Mouse (Mus musculus): ENCODE data around the gene Arntl2. TPM values are rescaled to one million over a fixed set of nuclear protein-coding genes. Genes with fewer than 3 reads are reported as not detected.
"Not testable (repeated sequence)": the region's sequence is repeated elsewhere in the genome, so short reads cannot be mapped to it uniquely, and the experiment has no call there.

Gene Arntl2
- polyA plus RNA-seq, 1 experiment from 2014 or later: 2.2 TPM

DNA sequence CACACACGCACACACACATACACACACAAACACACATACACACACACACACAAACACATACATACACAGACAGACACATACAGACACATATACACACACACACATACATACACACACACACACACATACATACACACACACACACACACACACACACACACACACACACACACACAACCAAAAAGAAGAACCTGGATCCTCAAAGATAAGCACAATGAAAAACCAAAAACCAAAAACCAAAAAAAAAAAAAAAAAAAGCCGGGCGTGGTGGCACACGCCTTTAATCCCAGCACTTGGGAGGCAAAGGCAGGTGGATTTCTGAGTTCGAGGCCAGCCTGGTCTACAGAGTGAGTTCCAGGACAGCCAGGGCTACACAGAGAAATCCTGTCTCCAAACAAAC, 68.5 kb downstream of the Arntl2 start:
- H3K9ac ChIP-seq (ENCODE audit: low read length); H3K9me3 ChIP-seq (ENCODE audit: control insufficient read depth, low read length); ATAC-seq (replicated peaks; ENCODE audit: low FRiP score, low TSS enrichment, low read depth); H3K27me3 ChIP-seq (replicated peaks; ENCODE audit: control insufficient read depth, insufficient read depth, low read length); H3K36me3 ChIP-seq (ENCODE audit: control insufficient read depth, insufficient read depth, low read length); DNase-seq (ENCODE audit: low spot score); H3K4me2 ChIP-seq (ENCODE audit: low read length); H3K4me3 ChIP-seq (ENCODE audit: low read depth, low read length); H3K27ac ChIP-seq (ENCODE audit: low read depth); H3K4me1 ChIP-seq (replicated peaks; ENCODE audit: control insufficient read depth, insufficient read depth, low read length): not testable (repeated sequence)
- 92% methylated on average over 4 of the region's 5 CpGs for WGBS

DNA sequence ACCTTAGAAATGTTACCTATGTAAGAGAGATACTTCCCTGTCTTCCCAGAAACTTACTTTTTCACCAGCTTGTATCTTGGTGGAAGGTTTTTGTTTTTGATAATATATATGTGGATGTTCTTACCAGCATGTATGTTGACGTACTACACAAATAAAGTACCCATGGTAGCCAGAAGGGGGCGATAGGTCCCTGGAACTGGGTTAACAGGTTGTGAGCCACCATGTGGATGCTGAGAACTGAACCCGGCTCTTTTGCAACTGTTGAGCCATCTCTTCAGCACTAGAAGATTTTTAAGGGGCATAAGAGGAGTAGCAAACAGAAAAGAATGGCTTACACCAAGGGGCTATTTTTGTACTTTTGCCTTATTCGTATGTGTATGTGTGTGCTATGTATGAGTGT, 69.8 kb downstream of the Arntl2 start:
- no peaks in the 10 kb centered on the region for H3K36me3 ChIP-seq (ENCODE audit: control insufficient read depth, insufficient read depth, low read length)
- no peak overlapping the region for H3K27ac ChIP-seq (ENCODE audit: low read depth)
- H3K4me1 ChIP-seq (replicated peaks; ENCODE audit: control insufficient read depth, insufficient read depth, low read length): no peaks in the 10 kb centered on the region
- no peaks in the 10 kb centered on the region for H3K27me3 ChIP-seq (replicated peaks; ENCODE audit: control insufficient read depth, insufficient read depth, low read length)
- no peak overlapping the region for H3K9ac ChIP-seq (ENCODE audit: low read length)
- no peak overlapping the region for H3K4me3 ChIP-seq (ENCODE audit: low read depth, low read length)
- no peaks in the 10 kb centered on the region for H3K9me3 ChIP-seq (ENCODE audit: control insufficient read depth, low read length)
- DNase-seq (ENCODE audit: low spot score) (no peak), ATAC-seq (replicated peaks; ENCODE audit: low FRiP score, low TSS enrichment, low read depth) (no peak)
- 82% methylated on average over 4 of the region's 4 CpGs for WGBS
- H3K4me2 ChIP-seq (ENCODE audit: low read length): no peak overlapping the region

DNA sequence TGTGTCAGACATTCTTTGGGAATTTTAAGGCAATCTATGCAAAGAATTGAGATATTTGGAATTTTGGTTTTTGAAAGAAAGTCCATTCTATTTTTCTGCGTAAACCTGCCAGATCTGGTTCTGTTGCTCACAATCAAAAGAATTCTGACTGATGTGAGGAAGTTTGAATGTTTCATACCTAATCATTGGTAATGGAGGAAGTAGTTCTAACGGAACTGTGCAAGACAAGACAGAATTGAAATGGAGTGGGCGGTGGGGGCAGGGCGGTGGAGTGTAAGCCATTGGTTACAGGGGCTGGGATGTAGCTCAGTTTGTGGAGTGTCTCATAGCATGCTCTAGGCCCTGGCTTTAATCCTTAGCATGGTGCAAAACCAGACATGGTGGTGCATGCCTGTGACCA, 76.1 kb downstream of the Arntl2 start:
- H3K27ac ChIP-seq (ENCODE audit: low read depth): no peak overlapping the region
- no peak overlapping the region for H3K9ac ChIP-seq (ENCODE audit: low read length)
- no peak for DNase-seq (ENCODE audit: low spot score)
- no peaks in the 10 kb centered on the region for H3K36me3 ChIP-seq (ENCODE audit: control insufficient read depth, insufficient read depth, low read length)
- no peak overlapping the region for H3K4me3 ChIP-seq (ENCODE audit: low read depth, low read length)
- ATAC-seq (replicated peaks; ENCODE audit: low FRiP score, low TSS enrichment, low read depth): no peak
- no peak overlapping the region for H3K4me2 ChIP-seq (ENCODE audit: low read length)
- no peaks in the 10 kb centered on the region for H3K27me3 ChIP-seq (replicated peaks; ENCODE audit: control insufficient read depth, insufficient read depth, low read length)
- H3K9me3 ChIP-seq (ENCODE audit: control insufficient read depth, low read length): no peaks in the 10 kb centered on the region
- H3K4me1 ChIP-seq (replicated peaks; ENCODE audit: control insufficient read depth, insufficient read depth, low read length): no peaks in the 10 kb centered on the region
- 89% methylated on average over 4 of the region's 4 CpGs for WGBS

DNA sequence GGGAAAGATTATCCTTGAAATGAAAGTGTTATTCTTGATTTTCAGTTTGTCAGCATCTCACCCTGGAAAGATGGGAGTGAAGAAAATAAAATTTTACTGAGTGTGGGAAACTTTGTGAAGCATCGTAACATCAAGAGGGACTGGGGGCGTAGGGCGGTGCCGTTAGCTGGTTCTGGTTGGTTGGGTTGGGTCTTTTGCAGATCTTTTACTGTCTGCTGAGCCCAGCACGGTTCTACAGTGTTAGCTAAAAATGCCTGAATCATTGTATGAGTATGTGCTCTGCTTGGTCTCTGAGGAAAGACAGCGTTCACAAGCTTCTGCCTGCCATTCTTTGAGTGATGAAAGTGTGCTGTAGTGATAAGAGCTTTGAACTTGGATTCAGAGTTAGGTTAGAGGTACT, 78.6 kb downstream of the Arntl2 start:
- Histone ChIP-seq H3K9me3 (ENCODE audit: control insufficient read depth, low read length) (no peaks in the 10 kb centered on the region), H3K4me1 (replicated peaks; ENCODE audit: control insufficient read depth, insufficient read depth, low read length) (no peaks in the 10 kb centered on the region), H3K36me3 (ENCODE audit: control insufficient read depth, insufficient read depth, low read length) (no peaks in the 10 kb centered on the region), H3K9ac (ENCODE audit: low read length) (no peak overlapping the region), H3K27ac (ENCODE audit: low read depth) (no peak overlapping the region), H3K27me3 (replicated peaks; ENCODE audit: control insufficient read depth, insufficient read depth, low read length) (no peaks in the 10 kb centered on the region), H3K4me2 (ENCODE audit: low read length) (no peak overlapping the region), H3K4me3 (ENCODE audit: low read depth, low read length) (no peak overlapping the region)
- 80% methylated on average over 6 of the region's 6 CpGs for WGBS
- no peak for DNase-seq (ENCODE audit: low spot score)
- ATAC-seq (replicated peaks; ENCODE audit: low FRiP score, low TSS enrichment, low read depth): no peak

DNA sequence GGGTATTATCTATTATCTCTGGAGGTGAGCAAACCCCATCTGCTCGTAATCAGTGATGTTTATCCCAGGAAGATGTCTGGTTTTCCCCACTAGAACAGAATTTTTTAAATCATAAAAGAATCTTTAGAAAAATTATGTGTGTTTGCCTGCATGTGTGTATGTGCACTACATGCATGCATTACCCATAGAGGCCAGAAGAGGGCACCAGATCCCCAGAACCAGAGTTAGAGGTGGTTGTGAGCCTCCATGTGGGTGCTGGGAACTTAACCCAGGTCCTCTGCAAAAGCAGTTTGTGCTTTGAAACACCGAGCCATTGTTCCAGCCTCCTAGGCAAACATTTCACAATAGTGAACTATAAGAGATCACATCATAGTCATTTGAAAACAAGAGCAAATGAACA, 81.0 kb downstream of the Arntl2 start:
- Histone ChIP-seq H3K9ac (ENCODE audit: low read length) (no peak overlapping the region), H3K4me1 (replicated peaks; ENCODE audit: control insufficient read depth, insufficient read depth, low read length) (no peaks in the 10 kb centered on the region), H3K4me3 (ENCODE audit: low read depth, low read length) (no peak overlapping the region), H3K4me2 (ENCODE audit: low read length) (no peak overlapping the region), H3K36me3 (ENCODE audit: control insufficient read depth, insufficient read depth, low read length) (no peaks in the 10 kb centered on the region), H3K9me3 (ENCODE audit: control insufficient read depth, low read length) (no peaks in the 10 kb centered on the region), H3K27ac (ENCODE audit: low read depth) (no peak overlapping the region), H3K27me3 (replicated peaks; ENCODE audit: control insufficient read depth, insufficient read depth, low read length) (no peaks in the 10 kb centered on the region)
- WGBS: 89% methylated on average over 2 of the region's 2 CpGs
- DNase-seq (ENCODE audit: low spot score) (no peak), ATAC-seq (replicated peaks; ENCODE audit: low FRiP score, low TSS enrichment, low read depth) (no peak)

DNA sequence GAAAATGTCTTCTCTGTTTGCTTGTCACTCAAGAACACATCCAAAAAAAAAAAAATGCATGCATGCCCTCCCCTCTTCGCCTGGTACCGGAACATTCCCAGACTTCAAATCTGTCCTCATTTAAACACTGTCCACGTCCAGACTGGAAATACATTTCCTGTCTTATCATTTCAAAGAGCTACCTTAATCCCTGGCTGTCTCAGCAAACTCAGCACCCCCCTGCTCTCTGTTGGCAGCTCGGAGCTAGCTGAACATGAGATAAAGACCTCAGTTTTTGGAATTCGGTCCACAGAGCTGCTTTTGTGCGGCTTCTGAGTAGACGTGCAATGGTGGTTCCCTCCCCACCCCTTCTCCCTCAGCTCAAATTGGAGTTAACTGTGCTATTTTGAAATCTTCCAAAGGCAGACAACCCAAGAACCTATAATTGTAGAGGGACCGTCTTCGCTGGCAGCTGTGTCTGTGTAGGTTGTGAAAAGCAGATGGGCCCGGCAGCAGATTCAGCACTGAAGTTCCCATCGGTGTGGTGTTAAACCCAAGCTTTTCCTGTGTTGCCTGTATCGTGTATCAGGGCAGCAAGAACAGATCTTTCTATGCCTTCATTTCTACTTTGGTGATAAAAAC, 81.7 kb downstream of the Arntl2 start:
- Histone ChIP-seq H3K4me3 (ENCODE audit: low read depth, low read length) (no peak overlapping the region), H3K4me2 (ENCODE audit: low read length) (no peak overlapping the region), H3K27ac (ENCODE audit: low read depth) (no peak overlapping the region), H3K9ac (ENCODE audit: low read length) (no peak overlapping the region), H3K36me3 (ENCODE audit: control insufficient read depth, insufficient read depth, low read length) (no peaks in the 10 kb centered on the region), H3K9me3 (ENCODE audit: control insufficient read depth, low read length) (no peaks in the 10 kb centered on the region), H3K4me1 (replicated peaks; ENCODE audit: control insufficient read depth, insufficient read depth, low read length) (no peaks in the 10 kb centered on the region), H3K27me3 (replicated peaks; ENCODE audit: control insufficient read depth, insufficient read depth, low read length) (no peaks in the 10 kb centered on the region)
- DNase-seq (ENCODE audit: low spot score) (no peak), ATAC-seq (replicated peaks; ENCODE audit: low FRiP score, low TSS enrichment, low read depth) (no peak)
- 84% methylated on average over 12 of the region's 12 CpGs for WGBS

DNA sequence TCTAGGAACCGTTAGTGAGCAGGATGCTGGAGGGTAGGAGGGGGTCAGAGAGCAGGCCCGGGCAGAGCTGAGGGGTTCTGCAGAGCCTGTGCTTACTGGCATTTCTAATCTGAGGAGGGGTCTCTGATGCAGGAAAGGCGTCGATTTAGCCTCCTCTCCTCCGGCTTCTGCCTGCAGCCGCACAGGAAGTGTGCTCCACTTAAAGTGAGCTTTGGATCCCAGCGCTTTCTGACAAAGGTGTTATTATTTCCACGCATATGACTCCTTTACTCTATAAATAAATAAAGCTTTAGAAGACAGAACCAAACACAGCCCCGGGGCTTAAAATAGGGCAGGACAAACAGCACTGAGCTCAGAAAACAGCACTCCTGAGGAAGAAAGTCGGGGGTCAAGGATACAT, 83.1 kb downstream of the Arntl2 start:
- Histone ChIP-seq H3K9me3 (ENCODE audit: control insufficient read depth, low read length) (no peaks in the 10 kb centered on the region), H3K27ac (ENCODE audit: low read depth) (no peak overlapping the region), H3K4me1 (replicated peaks; ENCODE audit: control insufficient read depth, insufficient read depth, low read length) (no peaks in the 10 kb centered on the region), H3K4me3 (ENCODE audit: low read depth, low read length) (no peak overlapping the region), H3K36me3 (ENCODE audit: control insufficient read depth, insufficient read depth, low read length) (no peaks in the 10 kb centered on the region), H3K9ac (ENCODE audit: low read length) (no peak overlapping the region), H3K27me3 (replicated peaks; ENCODE audit: control insufficient read depth, insufficient read depth, low read length) (no peaks in the 10 kb centered on the region), H3K4me2 (ENCODE audit: low read length) (no peak overlapping the region)
- DNase-seq (ENCODE audit: low spot score) (no peak), ATAC-seq (replicated peaks; ENCODE audit: low FRiP score, low TSS enrichment, low read depth) (no peak)
- WGBS: 40% methylated on average over 10 of the region's 10 CpGs

DNA sequence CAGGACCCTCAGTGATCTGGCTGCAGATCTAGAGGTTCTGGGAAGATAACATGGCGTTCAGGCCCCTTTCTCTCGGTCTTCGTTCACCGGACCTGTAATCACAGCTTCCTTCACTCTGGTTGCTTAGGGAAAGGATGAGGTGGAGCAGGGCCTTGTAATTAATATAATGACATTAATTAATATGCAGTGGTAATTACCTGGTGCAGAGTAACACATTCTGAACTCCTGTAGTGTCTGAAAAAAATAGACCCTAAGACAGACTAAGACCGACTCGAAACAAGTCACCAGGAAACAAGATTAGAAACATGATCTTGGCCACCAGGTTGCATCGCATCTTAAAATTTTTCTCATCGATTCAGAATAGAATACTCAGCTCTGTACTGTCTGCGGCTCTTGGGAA, 84.0 kb downstream of the Arntl2 start:
- Histone ChIP-seq H3K4me1 (replicated peaks; ENCODE audit: control insufficient read depth, insufficient read depth, low read length) (peaks cover 4% of the 10 kb centered on the region), H3K9ac (ENCODE audit: low read length) (no peak overlapping the region), H3K9me3 (ENCODE audit: control insufficient read depth, low read length) (no peaks in the 10 kb centered on the region), H3K27ac (ENCODE audit: low read depth) (no peak overlapping the region), H3K4me3 (ENCODE audit: low read depth, low read length) (no peak overlapping the region), H3K36me3 (ENCODE audit: control insufficient read depth, insufficient read depth, low read length) (no peaks in the 10 kb centered on the region), H3K27me3 (replicated peaks; ENCODE audit: control insufficient read depth, insufficient read depth, low read length) (no peaks in the 10 kb centered on the region), H3K4me2 (ENCODE audit: low read length) (no peak overlapping the region)
- 86% methylated on average over 9 of the region's 9 CpGs for WGBS
- DNase-seq (ENCODE audit: low spot score): no peak
- ATAC-seq (replicated peaks; ENCODE audit: low FRiP score, low TSS enrichment, low read depth): no peak

DNA sequence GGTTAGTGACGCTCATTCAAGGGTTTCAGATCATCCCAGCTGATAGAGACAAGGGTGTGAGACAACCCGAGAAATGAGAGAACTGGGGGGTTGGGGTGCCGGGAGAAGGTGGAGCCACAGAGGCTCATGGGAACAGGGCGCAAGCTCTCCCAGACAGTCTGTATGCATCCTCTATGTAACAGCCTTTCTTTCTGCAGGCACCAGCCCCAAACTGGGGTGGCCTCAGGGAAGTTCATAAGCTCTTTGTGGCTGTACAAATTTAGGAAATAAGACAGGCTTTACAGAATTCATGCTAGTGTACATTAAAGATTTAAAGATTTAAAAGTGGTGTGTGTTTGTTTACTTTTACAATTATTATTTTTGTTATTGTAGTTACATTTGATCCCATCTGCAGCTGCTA, 84.4 kb downstream of the Arntl2 start:
- DNase-seq (ENCODE audit: low spot score) (no peak), ATAC-seq (replicated peaks; ENCODE audit: low FRiP score, low TSS enrichment, low read depth) (no peak)
- 79% methylated on average over 4 of the region's 4 CpGs for WGBS
- Histone ChIP-seq H3K9ac (ENCODE audit: low read length) (no peak overlapping the region), H3K27me3 (replicated peaks; ENCODE audit: control insufficient read depth, insufficient read depth, low read length) (no peaks in the 10 kb centered on the region), H3K27ac (ENCODE audit: low read depth) (no peak overlapping the region), H3K9me3 (ENCODE audit: control insufficient read depth, low read length) (no peaks in the 10 kb centered on the region), H3K36me3 (ENCODE audit: control insufficient read depth, insufficient read depth, low read length) (no peaks in the 10 kb centered on the region), H3K4me3 (ENCODE audit: low read depth, low read length) (no peak overlapping the region), H3K4me1 (replicated peaks; ENCODE audit: control insufficient read depth, insufficient read depth, low read length) (peaks cover 8% of the 10 kb centered on the region), H3K4me2 (ENCODE audit: low read length) (no peak overlapping the region)
